Mouse (Mus musculus) kidney, adult 2 months (tissue): ENCODE results near the gene Tdrd6. TPM values are rescaled to one million over a fixed set of nuclear protein-coding genes. Genes with fewer than 3 reads are reported as not detected.

Experiments used
- DNase-seq: peaks from one replicate; pipeline ENCODE4 v3.0.0; 2021
- H3K27ac ChIP-seq: fragments of 200-500 bp; 2 replicates; pipeline ENCODE4 v1.5.1; 2012; ENCODE audit warnings: low read depth, low read length, control low read depth, inconsistent platforms; ENCODE audit not compliant: insufficient read depth
- H3K27me3 ChIP-seq: fragments of 200-500 bp; replicated peaks from 2 replicates; pipeline ENCODE4 v1.6.1; 2012; ENCODE audit warnings: mild to moderate bottlenecking, moderate library complexity, low read length, inconsistent platforms; ENCODE audit not compliant: control insufficient read depth, insufficient read depth
- H3K36me3 ChIP-seq: fragments of 200-500 bp; 2 replicates; pipeline ENCODE4 v1.6.1; 2012; ENCODE audit warnings: mild to moderate bottlenecking, moderate library complexity, low read length, inconsistent platforms; ENCODE audit not compliant: control insufficient read depth, insufficient read depth
- H3K4me1 ChIP-seq: fragments of 200-500 bp; 2 replicates; pipeline ENCODE4 v1.6.1; 2011; ENCODE audit warnings: low read length; ENCODE audit not compliant: control insufficient read depth, insufficient read depth
- H3K4me3 ChIP-seq: fragments of 200-500 bp; 2 replicates; pipeline ENCODE4 v1.5.1; 2011; ENCODE audit warnings: mild to moderate bottlenecking, low read depth, low read length, control low read depth; ENCODE audit not compliant: insufficient read depth
- CTCF ChIP-seq: fragments of 200-500 bp; conservative IDR thresholded peaks from 2 replicates; pipeline ENCODE4 v1.5.1; 2011; ENCODE audit warnings: low read depth, mild to moderate bottlenecking, control low read depth, low read length, moderate library complexity, mixed read lengths; ENCODE audit not compliant: insufficient read depth, insufficient read length
- POLR2A ChIP-seq: fragments of 200-500 bp; IDR thresholded peaks from one replicate; pipeline ENCODE4 v1.6.1; 2011; ENCODE audit warnings: low read depth, low read length, control low read depth
- WGBS: fragments of 180-500 bp; shearing (Covaris S2); methylation state at CpG from one replicate; pipeline ENCODE4 v1.1.7; 2018; 5-methylcytosine and 5-hydroxymethylcytosine counted together
- polyA plus RNA-seq: library from polyadenylated mRNA; depleted of rRNA; stranded (reverse); fragments of >200 nt; gene quantifications from 2 replicates; pipeline ENCODE4 v1.2.3, GENCODE M21; 2012

Tdrd6 gene
- polyA plus RNA-seq, 1 experiment: 0.34 TPM

GRCm38 (mm10) chr17:43643191-43643590 lies 13.1 kb upstream of the Tdrd6 start:
- no peaks in the 10 kb centered on the region for H3K4me1 ChIP-seq
- H3K27ac ChIP-seq: no peak overlapping the region
- H3K27me3 ChIP-seq: no peaks in the 10 kb centered on the region
- WGBS: 71% methylated on average over 7 of the region's 7 CpGs
- no peak for DNase-seq
- no peaks in the 10 kb centered on the region; the same call in 1 of the 2 replicates for H3K36me3 ChIP-seq
- no peak for TF ChIP-seq CTCF
- no peak for TF ChIP-seq POLR2A
- H3K4me3 ChIP-seq: no peak overlapping the region

GRCm38 (mm10) chr17:43640825-43641224 lies 10.7 kb upstream of the Tdrd6 start:
- no peaks in the 10 kb centered on the region for H3K27me3 ChIP-seq
- no peaks in the 10 kb centered on the region for H3K36me3 ChIP-seq
- no peak overlapping the region for H3K27ac ChIP-seq
- TF ChIP-seq CTCF (no peak), POLR2A (no peak)
- H3K4me1 ChIP-seq: no peaks in the 10 kb centered on the region
- no peak for DNase-seq
- WGBS: 87% methylated on average over 1 of the region's 1 CpGs
- no peak overlapping the region for H3K4me3 ChIP-seq

GRCm38 (mm10) chr17:43637146-43637545 lies 7.0 kb upstream of the Tdrd6 start:
- Histone ChIP-seq H3K27ac (no peak overlapping the region), H3K36me3 (no peaks in the 10 kb centered on the region), H3K4me3 (no peak overlapping the region), H3K27me3 (no peaks in the 10 kb centered on the region), H3K4me1 (no peaks in the 10 kb centered on the region)
- 95% methylated on average over 4 of the region's 4 CpGs for WGBS
- TF ChIP-seq CTCF: no peak
- no peak for TF ChIP-seq POLR2A
- DNase-seq: no peak

- Histone ChIP-seq H3K27me3 (0 out of 2 replicates have a peak, but pooled peaks cover 7% of the 10 kb centered on the region), H3K4me1 (no peaks in the 10 kb centered on the region), H3K27ac (no peak overlapping the region), H3K4me3 (no peak overlapping the region), H3K36me3 (no peaks in the 10 kb centered on the region)
- WGBS: 57% methylated on average over 13 of the region's 13 CpGs
- TF ChIP-seq CTCF (no peak), POLR2A (no peak)
- DNase-seq: no peak
These were observed 295 bp upstream of the Tdrd6 start for GRCm38 (mm10) chr17:43630427-43630760.

- WGBS: 29% methylated on average over 24 of the region's 24 CpGs
- no peak for TF ChIP-seq POLR2A
- TF ChIP-seq CTCF: no peak
- Histone ChIP-seq H3K27me3 (0 out of 2 replicates have a peak, but pooled peaks cover 7% of the 10 kb centered on the region), H3K36me3 (no peaks in the 10 kb centered on the region), H3K4me3 (no peak overlapping the region), H3K27ac (no peak overlapping the region), H3K4me1 (no peaks in the 10 kb centered on the region)
- no peak for DNase-seq
These were observed 1.0 kb downstream of the Tdrd6 start for GRCm38 (mm10) chr17:43629026-43629495.

GRCm38 (mm10) chr17:43628246-43628645 lies 1.9 kb downstream of the Tdrd6 start:
- no peak for TF ChIP-seq CTCF
- TF ChIP-seq POLR2A: no peak
- Histone ChIP-seq H3K27me3 (0 out of 2 replicates have a peak, but pooled peaks cover 7% of the 10 kb centered on the region), H3K36me3 (no peaks in the 10 kb centered on the region), H3K27ac (no peak overlapping the region), H3K4me3 (no peak overlapping the region), H3K4me1 (no peaks in the 10 kb centered on the region)
- DNase-seq: no peak
- WGBS: 93% methylated on average over 10 of the region's 10 CpGs

- H3K27me3 ChIP-seq: no peaks in the 10 kb centered on the region
- DNase-seq: peak; percentile 20
- TF ChIP-seq CTCF (no peak), POLR2A (no peak)
- no peaks in the 10 kb centered on the region for H3K36me3 ChIP-seq
- no peak overlapping the region for H3K4me3 ChIP-seq
- no peaks in the 10 kb centered on the region for H3K4me1 ChIP-seq
- WGBS: 74% methylated on average over 10 of the region's 10 CpGs
- no peak overlapping the region for H3K27ac ChIP-seq
These were observed 8.0 kb downstream of the Tdrd6 start for GRCm38 (mm10) chr17:43622076-43622475.
